Mouse (Mus musculus): ENCODE measurements around the gene Spg21. TPM values are rescaled to one million over a fixed set of nuclear protein-coding genes. Genes with fewer than 3 reads are reported as not detected.

The Spg21 gene
- total RNA-seq, 4 experiments from 2014 or later: 33.7 to 37.7 (median 36.4) TPM

DNA sequence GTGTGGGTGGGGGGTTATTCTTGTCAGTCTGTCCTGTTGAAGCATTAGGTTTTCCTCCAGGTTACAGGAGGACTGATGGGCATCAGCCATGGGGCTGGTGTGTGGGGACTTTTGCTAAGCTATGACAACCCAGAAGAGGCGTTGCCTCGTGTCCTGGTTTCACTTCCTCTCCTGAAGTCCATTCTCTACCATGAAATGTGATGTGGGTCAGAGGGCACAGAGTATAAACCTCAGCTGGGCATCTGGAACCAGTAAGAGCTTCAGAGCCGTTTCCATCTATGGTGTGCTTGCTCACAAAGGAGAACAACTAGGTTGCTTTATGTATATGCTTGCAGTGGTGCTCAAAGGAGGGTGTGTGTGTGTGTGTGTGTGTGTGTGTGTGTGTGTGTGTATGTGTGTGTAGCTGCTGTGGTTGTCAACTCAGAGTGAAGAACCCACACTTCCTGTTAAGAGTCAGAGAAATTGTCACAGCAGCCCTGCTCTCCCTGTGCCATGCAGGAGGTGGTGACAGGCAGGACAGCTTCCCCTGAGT is 74.5 kb downstream of the Spg21 start:
- DNase-seq (ENCODE audit: low spot score in 2 of 2): no peak

DNA sequence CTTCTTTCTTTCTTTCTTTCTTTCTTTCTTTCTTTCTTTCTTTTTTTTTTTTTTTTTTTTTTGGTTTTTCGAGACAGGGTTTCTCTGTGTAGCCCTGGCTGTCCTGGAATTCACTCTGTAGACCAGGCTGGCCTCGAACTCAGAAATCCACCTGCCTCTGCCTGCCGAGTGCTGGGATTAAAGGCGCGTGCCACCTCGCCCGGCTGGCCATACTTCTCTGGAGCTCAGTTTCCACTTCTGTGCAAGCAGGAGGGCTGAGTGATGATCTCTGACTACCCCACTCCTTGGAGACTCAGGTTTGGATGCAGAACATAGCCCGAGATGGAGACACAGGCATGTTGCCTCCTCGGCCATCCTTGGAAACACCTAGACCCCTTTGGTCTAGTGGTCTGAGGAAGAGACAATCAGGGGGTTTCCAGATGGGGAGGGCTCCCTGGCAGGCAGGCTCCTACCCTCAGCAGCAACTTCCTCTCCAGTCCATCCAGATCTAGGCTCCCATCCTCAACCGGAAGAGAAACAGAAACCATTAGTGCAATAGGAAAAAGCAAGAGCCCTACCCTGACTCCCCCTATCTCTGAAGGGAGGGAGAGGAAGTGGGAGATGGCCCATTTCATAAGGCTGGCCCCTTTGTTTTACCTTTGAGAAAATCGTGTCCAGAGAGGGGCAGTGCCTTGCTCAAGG is 75.2 kb downstream of the Spg21 start:
- no peak for DNase-seq (ENCODE audit: low spot score in 2 of 2)

DNA sequence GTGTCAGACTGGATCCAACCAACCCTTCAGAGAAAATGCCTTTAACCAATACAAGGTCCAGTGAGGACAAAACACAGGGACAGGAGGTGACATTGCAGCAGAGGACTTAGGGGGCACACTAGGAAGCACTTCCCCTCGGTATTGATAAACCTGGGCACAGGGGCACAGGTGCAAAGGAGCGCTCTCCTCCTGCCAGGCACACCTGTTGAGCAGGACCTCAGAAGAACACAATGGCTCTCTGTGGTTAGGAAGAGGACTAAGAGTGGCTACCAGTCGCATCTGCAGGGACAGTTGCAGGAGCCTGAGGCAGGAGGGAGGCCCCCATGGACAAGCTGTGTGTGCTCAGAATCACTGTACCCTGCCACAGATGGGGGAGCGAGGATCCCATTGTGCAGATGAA is 75.7 kb downstream of the Spg21 start:
- DNase-seq (ENCODE audit: low spot score in 2 of 2): no peak

Other genes with a start within 250 kb of the Spg21 start
- gene Cilp, start 195.8 kb upstream of the Spg21 start, total RNA-seq (2022): under 1 TPM in 2 of 4 experiments, not detected in 2; 0.10 to 0.16 TPM
- gene Clpx, start 166.7 kb upstream of the Spg21 start, total RNA-seq (2022): 10 to 100 TPM; 31.8 to 35.7 (median 32.3) TPM
- gene Pdcd7, start 114.8 kb upstream of the Spg21 start, total RNA-seq (2022): 10 to 100 TPM; 27.6 to 31.2 (median 29.1) TPM
- 1 to 10 TPM; 3.3 to 7.4 (median 5.1) TPM for gene Ubap1l, start 99.9 kb upstream of the Spg21 start, total RNA-seq (2022)
- gene Kbtbd13, start 69.3 kb upstream of the Spg21 start, total RNA-seq (2022): under 1 TPM; 0.11 to 0.45 (median 0.23) TPM
- gene Rasl12, start 62.4 kb upstream of the Spg21 start, total RNA-seq (2022): 1 to 10 TPM; 2.9 to 4.4 (median 3.8) TPM
- gene Slc51b, start 38.0 kb upstream of the Spg21 start, total RNA-seq (2022): not detected
- 10 to 100 TPM; 16.6 to 20.5 (median 18.5) TPM for gene Mtfmt, start 25.2 kb upstream of the Spg21 start, total RNA-seq (2022)
- gene Ankdd1a, start 59.2 kb downstream of the Spg21 start, total RNA-seq (2022): 1 to 10 TPM; 2.2 to 3.4 (median 2.8) TPM
- gene Plekho2, start 119.1 kb downstream of the Spg21 start, total RNA-seq (2022): 10 to 100 TPM; 13.4 to 21.0 (median 14.2) TPM
- under 1 TPM; 0.09 to 0.24 (median 0.16) TPM for gene Pif1, start 126.2 kb downstream of the Spg21 start, total RNA-seq (2022)
- gene Rbpms2, start 168.7 kb downstream of the Spg21 start, total RNA-seq (2022): 1 to 10 TPM; 3.7 to 5.4 (median 4.6) TPM
- 100 to 1,000 TPM; 188 to 226 (median 208) TPM for gene Oaz2, start 207.1 kb downstream of the Spg21 start, total RNA-seq (2022)

Measured in layer of hippocampus, adult 8-10 months (tissue).